Mouse (Mus musculus): ENCODE results near the gene Slc25a21. TPM values are rescaled to one million over a fixed set of nuclear protein-coding genes. Genes with fewer than 3 reads are reported as not detected.
A peak's percentile ranks its signal among the peaks of the same experiment; 100 is the strongest.

Gene Slc25a21
- polyA plus RNA-seq, 1 experiment from 2014 or later, result 0.23 TPM

- Histone ChIP-seq H3K9ac (no peak overlapping the region), H3K27me3 (replicated peaks) (no peaks in the 10 kb centered on the region), H3K4me3 (replicated peaks) (no peak overlapping the region), H3K4me1 (replicated peaks) (no peaks in the 10 kb centered on the region), H3K36me3 (no peaks in the 10 kb centered on the region), H3K4me2 (replicated peaks) (no peak overlapping the region), H3K27ac (no peak overlapping the region), H3K9me3 (no peaks in the 10 kb centered on the region)
- ATAC-seq, result no peak
- 80% methylated on average over 8 of the region's 8 CpGs for WGBS
Observed at GRCm38 (mm10) chr12:56897221-56897937, 299.9 kb downstream of the Slc25a21 start.

GRCm38 (mm10) chr12:56894963-56895362, 302.3 kb downstream of the Slc25a21 start:
- H3K27ac ChIP-seq, result no peak overlapping the region
- no peak for ATAC-seq
- H3K4me3 ChIP-seq (replicated peaks), result no peak overlapping the region
- 55% methylated on average over 5 of the region's 5 CpGs for WGBS
- H3K4me2 ChIP-seq (replicated peaks), result no peak overlapping the region
- no peak overlapping the region for H3K9ac ChIP-seq
- no peaks in the 10 kb centered on the region for H3K4me1 ChIP-seq (replicated peaks)
- H3K9me3 ChIP-seq, result no peaks in the 10 kb centered on the region
- no peaks in the 10 kb centered on the region for H3K27me3 ChIP-seq (replicated peaks)
- H3K36me3 ChIP-seq, result no peaks in the 10 kb centered on the region

DNA sequence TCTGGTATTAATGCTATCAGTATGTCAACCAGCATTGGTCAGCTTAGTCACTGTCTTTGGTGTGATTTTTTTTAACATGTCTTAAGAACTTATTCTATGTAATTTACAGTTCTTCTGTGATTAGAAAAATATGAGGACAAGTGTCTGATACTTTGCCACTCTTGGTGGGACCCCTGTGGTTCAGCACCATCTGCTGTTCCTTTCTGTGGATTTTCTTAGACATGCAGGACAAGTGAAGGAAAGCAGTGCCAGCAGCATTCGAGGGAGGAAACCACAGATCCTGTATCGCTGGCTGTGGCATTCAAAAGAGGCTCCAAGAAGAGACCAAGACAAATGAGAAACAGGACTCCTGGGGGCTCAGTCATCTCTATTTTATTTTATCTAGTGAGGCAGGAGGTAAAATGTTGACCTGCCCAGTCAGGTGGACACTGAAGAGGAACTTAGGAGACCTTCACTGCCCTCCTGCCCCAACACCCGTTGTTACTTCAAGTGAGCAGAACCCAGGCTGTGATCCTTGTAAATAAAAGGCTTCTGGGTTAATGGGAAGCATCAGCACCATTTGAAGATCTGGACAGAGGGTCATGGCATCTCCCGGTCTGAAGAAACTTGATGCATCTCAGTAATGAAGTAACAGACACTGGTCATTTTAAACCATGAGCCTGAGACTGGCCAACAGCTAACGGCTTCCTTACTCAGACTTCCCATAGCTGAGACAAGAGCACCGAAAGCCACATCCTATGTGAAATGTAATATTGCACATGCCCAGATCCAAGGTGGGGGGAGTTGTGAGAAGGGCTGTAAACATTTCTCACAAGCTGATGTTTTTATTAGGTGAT, 306.2 kb downstream of the Slc25a21 start:
- 62% methylated on average over 6 of the region's 6 CpGs for WGBS
- H3K9me3 ChIP-seq, result no peaks in the 10 kb centered on the region
- no peak overlapping the region for H3K27ac ChIP-seq
- no peaks in the 10 kb centered on the region for H3K4me1 ChIP-seq (replicated peaks)
- H3K27me3 ChIP-seq (replicated peaks), result no peaks in the 10 kb centered on the region
- H3K4me2 ChIP-seq (replicated peaks), result no peak overlapping the region
- ATAC-seq, result no peak
- no peak overlapping the region for H3K4me3 ChIP-seq (replicated peaks)
- no peaks in the 10 kb centered on the region for H3K36me3 ChIP-seq
- H3K9ac ChIP-seq, result no peak overlapping the region

DNA sequence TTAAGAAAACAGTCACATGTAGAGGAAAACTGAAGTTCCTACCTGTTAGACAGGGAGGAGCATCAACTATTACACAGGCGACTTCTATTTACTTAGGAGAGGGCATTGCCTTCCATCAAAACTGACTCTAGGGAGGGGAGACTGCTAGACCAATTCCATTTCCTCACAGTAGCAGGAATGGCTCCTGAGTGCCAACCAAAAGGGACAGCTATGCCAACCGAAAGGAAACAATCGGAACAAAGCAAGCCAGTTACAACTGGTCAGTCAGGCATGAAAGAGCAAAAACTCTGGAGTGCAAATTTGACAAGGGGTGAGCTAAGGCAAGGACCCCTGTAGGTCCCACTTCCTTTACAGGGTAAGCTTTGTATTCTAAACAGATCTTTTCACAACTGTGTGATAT, 319.5 kb downstream of the Slc25a21 start:
- H3K36me3 ChIP-seq, result no peaks in the 10 kb centered on the region

GRCm38 (mm10) chr12:56876549-56876948, 320.7 kb downstream of the Slc25a21 start:
- Histone ChIP-seq H3K4me1 (replicated peaks) (no peaks in the 10 kb centered on the region), H3K36me3 (no peaks in the 10 kb centered on the region), H3K9me3 (no peaks in the 10 kb centered on the region), H3K27ac (no peak overlapping the region), H3K9ac (no peak overlapping the region), H3K4me2 (replicated peaks) (no peak overlapping the region), H3K27me3 (replicated peaks) (no peaks in the 10 kb centered on the region), H3K4me3 (replicated peaks) (no peak overlapping the region)
- 37% methylated on average over 7 of the region's 7 CpGs for WGBS
- no peak for ATAC-seq

More for the DNA sequence above, 319.5 kb downstream of the Slc25a21 start:
- Histone ChIP-seq H3K4me2 (replicated peaks) (no peak overlapping the region), H3K9ac (no peak overlapping the region), H3K9me3 (no peaks in the 10 kb centered on the region), H3K27ac (no peak overlapping the region), H3K27me3 (replicated peaks) (no peaks in the 10 kb centered on the region), H3K4me1 (replicated peaks) (no peaks in the 10 kb centered on the region), H3K4me3 (replicated peaks) (no peak overlapping the region)
- 75% methylated on average over 3 of the region's 3 CpGs for WGBS
- no peak for ATAC-seq

DNA sequence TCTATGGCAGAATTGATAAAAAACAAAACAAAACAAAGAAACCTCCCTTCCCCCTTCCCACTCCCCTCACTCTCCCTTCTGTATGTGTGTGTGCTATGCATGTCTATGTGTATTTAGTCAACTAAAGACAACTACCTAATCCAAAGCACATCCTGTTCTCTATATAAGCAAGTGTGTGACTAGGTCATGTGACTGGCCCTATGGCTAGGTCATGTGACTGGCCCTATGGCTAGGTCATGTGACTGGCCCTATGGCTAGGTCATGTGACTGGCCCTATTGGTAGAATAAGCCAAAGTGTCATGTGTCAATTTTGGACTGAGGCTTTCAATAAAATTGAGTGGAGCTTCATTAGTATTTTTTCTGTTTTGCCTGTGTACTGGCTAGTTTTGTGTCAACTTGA, 324.1 kb downstream of the Slc25a21 start:
- Histone ChIP-seq H3K4me2 (replicated peaks) (no peak overlapping the region), H3K27ac (no peak overlapping the region), H3K36me3 (no peaks in the 10 kb centered on the region), H3K9ac (no peak overlapping the region), H3K4me1 (replicated peaks) (no peaks in the 10 kb centered on the region), H3K27me3 (replicated peaks) (no peaks in the 10 kb centered on the region), H3K9me3 (no peaks in the 10 kb centered on the region), H3K4me3 (replicated peaks) (no peak overlapping the region)
- no peak for ATAC-seq

DNA sequence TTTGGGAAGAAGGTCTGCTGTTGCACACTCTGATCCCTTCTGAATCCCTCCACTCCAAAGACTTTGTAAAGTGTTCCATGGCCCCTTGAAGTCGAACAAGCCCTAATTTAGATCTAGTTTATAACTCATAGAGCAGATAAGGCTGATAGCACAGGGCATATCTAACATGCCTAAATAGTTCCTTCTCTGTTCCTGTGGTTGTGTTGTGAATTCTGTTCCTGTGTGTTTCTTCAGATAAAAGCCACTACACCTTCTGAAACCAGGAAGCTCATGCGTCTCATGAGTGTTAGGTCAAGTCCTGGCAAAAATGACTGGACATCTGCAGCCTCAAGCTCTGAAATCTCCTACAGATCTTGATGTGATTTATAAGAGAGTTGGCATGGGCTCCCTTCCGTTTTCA, 326.7 kb downstream of the Slc25a21 start:
- WGBS, result 71% methylated on average over 3 of the region's 3 CpGs
- no peaks in the 10 kb centered on the region for H3K4me1 ChIP-seq (replicated peaks)
- no peaks in the 10 kb centered on the region for H3K27me3 ChIP-seq (replicated peaks)

GRCm38 (mm10) chr12:56863873-56864562, 333.3 kb downstream of the Slc25a21 start:
- ATAC-seq, result no peak
- 86% methylated on average over 4 of the region's 4 CpGs for WGBS
- H3K9ac ChIP-seq, result no peak overlapping the region
- H3K9me3 ChIP-seq, result no peaks in the 10 kb centered on the region
- H3K36me3 ChIP-seq, result no peaks in the 10 kb centered on the region
- no peaks in the 10 kb centered on the region for H3K4me1 ChIP-seq (replicated peaks)
- H3K4me3 ChIP-seq (replicated peaks), result no peak overlapping the region
- no peaks in the 10 kb centered on the region for H3K27me3 ChIP-seq (replicated peaks)
- H3K27ac ChIP-seq, result no peak overlapping the region
- no peak overlapping the region for H3K4me2 ChIP-seq (replicated peaks)

More for the DNA sequence above, 326.7 kb downstream of the Slc25a21 start:
- H3K36me3 ChIP-seq, result no peaks in the 10 kb centered on the region
- H3K9me3 ChIP-seq, result no peaks in the 10 kb centered on the region
- no peak overlapping the region for H3K27ac ChIP-seq
- no peak overlapping the region for H3K9ac ChIP-seq
- no peak overlapping the region for H3K4me2 ChIP-seq (replicated peaks)
- no peak overlapping the region for H3K4me3 ChIP-seq (replicated peaks)
- ATAC-seq, result no peak

DNA sequence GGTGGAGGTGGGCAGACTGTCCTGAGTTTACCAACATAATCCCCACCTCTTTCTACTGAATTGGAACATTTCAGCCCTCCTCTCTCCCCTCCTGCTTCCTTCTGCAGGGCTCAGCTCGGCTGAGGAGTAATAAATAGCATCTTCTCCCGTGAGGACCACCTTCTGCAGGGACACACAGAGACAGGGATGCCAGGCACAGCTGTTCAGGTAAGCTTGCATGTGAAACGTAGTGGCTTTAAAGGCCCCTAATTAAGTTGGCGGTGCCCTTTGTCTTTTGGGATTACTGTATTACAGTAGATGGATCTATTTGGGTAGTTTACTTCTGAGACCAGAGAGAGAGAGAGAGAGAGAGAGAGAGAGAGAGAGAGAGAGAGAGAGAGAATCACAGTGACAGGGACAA, 344.6 kb downstream of the Slc25a21 start:
- Histone ChIP-seq H3K4me3 (replicated peaks) (no peak overlapping the region), H3K4me1 (replicated peaks) (no peaks in the 10 kb centered on the region), H3K9ac (no peak overlapping the region), H3K27me3 (replicated peaks) (no peaks in the 10 kb centered on the region), H3K9me3 (no peaks in the 10 kb centered on the region), H3K4me2 (replicated peaks) (no peak overlapping the region), H3K36me3 (no peaks in the 10 kb centered on the region), H3K27ac (no peak overlapping the region)
- WGBS, result 52% methylated on average over 4 of the region's 4 CpGs
- ATAC-seq, result no peak

GRCm38 (mm10) chr12:56851464-56851863, 345.8 kb downstream of the Slc25a21 start:
- no peaks in the 10 kb centered on the region for H3K9me3 ChIP-seq
- no peak overlapping the region for H3K27ac ChIP-seq
- no peaks in the 10 kb centered on the region for H3K4me1 ChIP-seq (replicated peaks)
- H3K9ac ChIP-seq, result no peak overlapping the region
- H3K4me3 ChIP-seq (replicated peaks), result no peak overlapping the region
- no peak for ATAC-seq
- no peaks in the 10 kb centered on the region for H3K36me3 ChIP-seq
- no peaks in the 10 kb centered on the region for H3K27me3 ChIP-seq (replicated peaks)
- WGBS, result 60% methylated on average over 3 of the region's 3 CpGs
- H3K4me2 ChIP-seq (replicated peaks), result no peak overlapping the region

GRCm38 (mm10) chr12:56829945-56830344, 367.3 kb downstream of the Slc25a21 start:
- WGBS, result 85% methylated on average over 1 of the region's 1 CpGs
- H3K4me2 ChIP-seq (replicated peaks), result no peak overlapping the region
- no peak overlapping the region for H3K4me3 ChIP-seq (replicated peaks)
- no peaks in the 10 kb centered on the region for H3K27me3 ChIP-seq (replicated peaks)
- H3K9me3 ChIP-seq, result no peaks in the 10 kb centered on the region
- no peaks in the 10 kb centered on the region for H3K36me3 ChIP-seq
- no peak overlapping the region for H3K27ac ChIP-seq
- H3K9ac ChIP-seq, result no peak overlapping the region
- no peaks in the 10 kb centered on the region for H3K4me1 ChIP-seq (replicated peaks)
- no peak; the same call in 1 of the 2 replicates for ATAC-seq

DNA sequence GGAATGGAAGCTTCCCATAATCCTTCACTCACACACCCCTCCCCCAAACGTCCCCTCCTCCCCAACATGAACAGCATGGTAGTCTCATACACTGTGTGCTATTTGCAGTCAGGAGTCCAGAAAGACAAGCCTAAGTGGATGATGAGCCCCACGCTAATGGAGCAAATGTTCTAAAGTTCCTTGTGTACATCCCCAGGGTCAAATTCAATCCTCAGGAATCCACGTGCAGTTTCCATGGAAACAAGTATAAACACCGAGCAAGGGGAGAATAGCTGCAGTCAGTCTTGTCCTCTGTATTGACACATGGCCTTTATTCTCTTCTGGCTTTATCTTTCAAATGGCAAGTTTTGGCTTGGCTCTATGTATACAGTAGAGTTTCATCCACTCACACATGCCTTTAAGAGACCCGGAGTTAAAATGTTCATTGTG, 367.8 kb downstream of the Slc25a21 start:
- no peak overlapping the region for H3K9ac ChIP-seq
- no peaks in the 10 kb centered on the region for H3K4me1 ChIP-seq (replicated peaks)
- no peak overlapping the region for H3K27ac ChIP-seq
- H3K9me3 ChIP-seq, result no peaks in the 10 kb centered on the region
- ATAC-seq, result peak; percentile 71
- no peak overlapping the region for H3K4me3 ChIP-seq (replicated peaks)
- 17% methylated on average over 5 of the region's 5 CpGs for WGBS
- H3K36me3 ChIP-seq, result no peaks in the 10 kb centered on the region
- no peaks in the 10 kb centered on the region for H3K27me3 ChIP-seq (replicated peaks)
- no peak overlapping the region for H3K4me2 ChIP-seq (replicated peaks)
